Mouse (Mus musculus): ENCODE results near the gene Gm7138. TPM values are rescaled to one million over a fixed set of nuclear protein-coding genes. Genes with fewer than 3 reads are reported as not detected.

The Gm7138 gene
- not detected for polyA plus RNA-seq (2017; shearing (Covaris generic))

DNA sequence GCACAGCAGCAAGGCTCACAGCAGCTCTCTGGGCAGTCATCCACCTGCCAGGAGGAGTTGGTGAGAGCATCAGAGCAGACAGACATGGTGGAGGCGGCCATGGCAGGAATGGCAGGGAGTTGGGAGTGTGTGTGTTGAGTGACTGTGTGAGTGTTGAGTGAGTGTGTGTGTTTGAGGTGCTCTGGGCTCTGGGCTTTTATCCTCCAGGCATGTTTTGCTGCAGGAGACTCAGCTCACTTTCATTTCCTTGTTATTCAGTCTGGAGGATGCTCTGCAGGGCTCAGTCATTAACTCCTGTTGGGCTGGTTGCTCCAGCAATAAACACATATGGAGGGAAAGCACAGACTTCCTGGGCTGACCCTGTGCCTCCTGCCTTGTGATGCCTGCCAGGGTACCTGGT, at the start of gene Gm7138:
TSS of gene Gm7138 (minus strand) at position 101 of the 400 bp plus-strand sequence.

GRCm38 (mm10) chr10:77814382-77814781, 37.6 kb upstream of the Gm7138 start, which contains the start of gene Gm2696:
Gene Gm2696, plus strand, starts transcription at chr10:77814682.

GRCm38 (mm10) chr10:77811743-77812142, 35.0 kb upstream of the Gm7138 start, which contains the start of gene Gm9507:
Gene Gm9507, minus strand, starts transcription at chr10:77811843.

DNA sequence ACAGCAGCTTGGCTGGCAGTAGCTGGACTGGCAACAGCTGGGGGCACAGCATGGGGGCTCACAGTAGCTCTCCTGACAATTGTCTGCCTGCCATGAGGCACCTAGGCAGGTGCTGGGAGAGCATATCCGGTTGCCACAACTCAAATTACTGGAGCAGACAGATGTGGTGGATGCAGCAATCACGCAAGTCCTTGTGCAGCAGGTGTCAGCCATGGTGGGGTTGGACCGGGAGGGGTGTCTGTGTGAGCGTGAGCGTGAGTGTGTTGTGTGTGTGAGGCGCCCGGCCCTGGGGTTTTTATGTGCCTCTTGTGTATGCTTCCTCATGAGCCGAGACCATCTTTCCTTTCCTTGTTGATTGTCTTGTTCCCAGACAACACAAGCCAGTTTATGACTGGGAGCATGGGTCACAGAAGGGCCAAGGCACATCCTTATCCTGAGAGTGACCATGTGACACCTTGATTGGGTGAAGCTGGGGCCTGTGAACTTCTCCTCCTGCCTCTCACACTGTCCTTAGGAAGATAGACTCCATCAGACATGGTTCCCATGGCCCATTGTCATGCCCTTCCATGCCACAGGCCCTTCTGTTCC, 22.3 kb upstream of the Gm7138 start, which contains the start of gene Gm19668:
TSS of gene Gm19668 (minus strand) at position 213 of the 588 bp plus-strand sequence.

GRCm38 (mm10) chr10:77794976-77795375, 18.2 kb upstream of the Gm7138 start, which contains the start of gene Gm9639:
Gene Gm9639, minus strand, starts transcription at chr10:77795076.

GRCm38 (mm10) chr10:77787876-77788275, 11.1 kb upstream of the Gm7138 start, which contains the start of gene Gm7137:
Gene Gm7137, minus strand, starts transcription at chr10:77788200.

GRCm38 (mm10) chr10:77782442-77782841, 5.7 kb upstream of the Gm7138 start, which contains the start of gene Gm3250:
Gene Gm3250, minus strand, starts transcription at chr10:77782542.

DNA sequence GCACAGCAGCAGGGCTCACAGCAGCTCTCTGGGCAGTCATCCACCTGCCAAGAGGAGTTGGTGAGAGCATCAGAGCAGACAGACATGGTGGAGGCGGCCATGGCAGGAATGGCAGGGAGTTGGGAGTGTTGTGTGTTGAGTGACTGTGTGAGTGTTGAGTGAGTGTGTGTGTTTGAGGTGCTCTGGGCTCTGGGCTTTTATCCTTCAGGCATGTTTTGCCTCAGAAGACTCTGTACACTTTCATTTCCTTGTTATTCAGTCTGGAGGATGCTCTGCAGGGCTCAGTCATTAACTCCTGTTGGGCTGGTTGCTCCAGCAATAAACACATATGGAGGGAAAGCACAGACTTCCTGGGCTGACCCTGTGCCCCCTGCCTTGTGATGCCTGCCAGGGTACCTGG, 5.5 kb downstream of the Gm7138 start, which contains the start of gene Gm3238:
TSS of gene Gm3238 (minus strand) at position 101 of the 400 bp plus-strand sequence.

DNA sequence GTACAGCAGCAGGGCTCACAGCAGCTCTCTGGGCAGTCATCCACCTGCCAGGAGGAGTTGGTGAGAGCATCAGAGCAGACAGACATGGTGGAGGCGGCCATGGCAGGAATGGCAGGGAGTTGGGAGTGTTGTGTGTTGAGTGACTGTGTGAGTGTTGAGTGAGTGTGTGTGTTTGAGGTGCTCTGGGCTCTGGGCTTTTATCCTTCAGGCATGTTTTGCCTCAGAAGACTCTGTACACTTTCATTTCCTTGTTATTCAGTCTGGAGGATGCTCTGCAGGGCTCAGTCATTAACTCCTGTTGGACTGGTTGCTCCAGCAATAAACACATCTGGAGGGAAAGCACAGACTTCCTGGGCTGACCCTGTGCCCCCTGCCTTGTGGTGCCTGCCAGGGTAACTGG, 17.2 kb downstream of the Gm7138 start, which contains the start of gene Gm3233:
TSS of gene Gm3233 (minus strand) at position 101 of the 400 bp plus-strand sequence.

DNA sequence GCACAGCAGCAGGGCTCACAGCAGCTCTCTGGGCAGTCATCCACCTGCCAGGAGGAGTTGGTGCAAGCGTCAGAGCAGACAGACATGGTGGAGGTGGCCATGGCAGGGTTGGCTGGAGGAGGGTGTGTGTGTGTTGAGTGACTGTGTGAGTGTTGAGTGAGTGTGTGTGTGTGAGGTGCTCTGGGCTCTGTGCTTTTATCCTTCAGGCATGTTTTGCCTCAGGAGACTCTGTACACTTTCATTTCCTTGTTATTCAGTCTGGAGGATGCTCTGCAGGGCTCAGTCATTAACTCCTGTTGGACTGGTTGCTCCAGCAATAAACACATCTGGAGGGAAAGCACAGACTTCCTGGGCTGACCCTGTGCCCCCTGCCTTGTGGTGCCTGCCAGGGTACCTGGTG, 25.5 kb downstream of the Gm7138 start, which contains the start of gene Gm9736:
TSS of gene Gm9736 (minus strand) at position 101 of the 400 bp plus-strand sequence.

GRCm38 (mm10) chr10:77741924-77742688, 34.6 kb downstream of the Gm7138 start, which contains the start of gene Gm18596:
Gene Gm18596, minus strand, starts transcription at chr10:77742638.

Other genes starting within 250 kb of the Gm7138 start
- gene Itgb2, start 246.7 kb downstream of the Gm7138 start, polyA plus RNA-seq (2017; shearing (Covaris generic)), result 545 TPM
- gene Pttg1ip, start 195.2 kb downstream of the Gm7138 start, polyA plus RNA-seq (2017; shearing (Covaris generic)), result 101 TPM
- 109 TPM for gene Sumo3, start 170.8 kb downstream of the Gm7138 start, polyA plus RNA-seq (2017; shearing (Covaris generic))
- gene Gm49325, start 170.7 kb downstream of the Gm7138 start, polyA plus RNA-seq (2017; shearing (Covaris generic)), result not detected
- 48.5 TPM for gene Ube2g2, start 154.7 kb downstream of the Gm7138 start, polyA plus RNA-seq (2017; shearing (Covaris generic))
- gene Tspear, start 90.4 kb downstream of the Gm7138 start, polyA plus RNA-seq (2017; shearing (Covaris generic)), result 0.26 TPM
- not detected for gene Gm19402, start 86.2 kb downstream of the Gm7138 start, polyA plus RNA-seq (2017; shearing (Covaris generic))
- gene Gm9508, start 79.7 kb downstream of the Gm7138 start, polyA plus RNA-seq (2017; shearing (Covaris generic)), result not detected
- not detected for gene Gm10272, start 70.3 kb downstream of the Gm7138 start, polyA plus RNA-seq (2017; shearing (Covaris generic))
- not detected for gene Gm10024, start 65.5 kb downstream of the Gm7138 start, polyA plus RNA-seq (2017; shearing (Covaris generic))
- gene Gm10142, start 61.1 kb downstream of the Gm7138 start, polyA plus RNA-seq (2017; shearing (Covaris generic)), result not detected
- not detected for gene Krtap12-1, start 56.3 kb downstream of the Gm7138 start, polyA plus RNA-seq (2017; shearing (Covaris generic))
- not detected for gene Gm10100, start 50.5 kb downstream of the Gm7138 start, polyA plus RNA-seq (2017; shearing (Covaris generic))
- gene Gm18596, start 34.3 kb downstream of the Gm7138 start, polyA plus RNA-seq (2017; shearing (Covaris generic)), result not detected
- not detected for gene Gm9736, start 25.6 kb downstream of the Gm7138 start, polyA plus RNA-seq (2017; shearing (Covaris generic))
- not detected for gene Gm3233, start 17.3 kb downstream of the Gm7138 start, polyA plus RNA-seq (2017; shearing (Covaris generic))
- not detected for gene Gm3238, start 5.6 kb downstream of the Gm7138 start, polyA plus RNA-seq (2017; shearing (Covaris generic))
- gene Gm3250, start 5.6 kb upstream of the Gm7138 start, polyA plus RNA-seq (2017; shearing (Covaris generic)), result not detected
- not detected for gene Gm7137, start 11.3 kb upstream of the Gm7138 start, polyA plus RNA-seq (2017; shearing (Covaris generic))
- not detected for gene Gm9639, start 18.1 kb upstream of the Gm7138 start, polyA plus RNA-seq (2017; shearing (Covaris generic))
- not detected for gene Gm19668, start 22.2 kb upstream of the Gm7138 start, polyA plus RNA-seq (2017; shearing (Covaris generic))
- not detected for gene Gm9507, start 34.9 kb upstream of the Gm7138 start, polyA plus RNA-seq (2017; shearing (Covaris generic))
- gene Gm2696, start 37.7 kb upstream of the Gm7138 start, polyA plus RNA-seq (2017; shearing (Covaris generic)), result not detected
- gene Krtap10-4, start 50.2 kb upstream of the Gm7138 start, polyA plus RNA-seq (2017; shearing (Covaris generic)), result not detected
- gene Krtap10-10, start 59.0 kb upstream of the Gm7138 start, polyA plus RNA-seq (2017; shearing (Covaris generic)), result not detected
- gene Gm36176, start 69.9 kb upstream of the Gm7138 start, polyA plus RNA-seq (2017; shearing (Covaris generic)), result not detected
- gene Gm10318, start 75.9 kb upstream of the Gm7138 start, polyA plus RNA-seq (2017; shearing (Covaris generic)), result not detected
- not detected for gene Gm3285, start 85.0 kb upstream of the Gm7138 start, polyA plus RNA-seq (2017; shearing (Covaris generic))
- 0.11 TPM for gene Lrrc3, start 125.6 kb upstream of the Gm7138 start, polyA plus RNA-seq (2017; shearing (Covaris generic))
- gene Trpm2, start 193.6 kb upstream of the Gm7138 start, polyA plus RNA-seq (2017; shearing (Covaris generic)), result 0.49 TPM
- gene 1810043G02Rik, start 201.6 kb upstream of the Gm7138 start, polyA plus RNA-seq (2017; shearing (Covaris generic)), result 8.2 TPM
- 69.3 TPM for gene Pfkl, start 233.1 kb upstream of the Gm7138 start, polyA plus RNA-seq (2017; shearing (Covaris generic))

All from CD4-positive, CD25-positive, alpha-beta regulatory T cell (primary cell).